In the genomic region with DNA sequence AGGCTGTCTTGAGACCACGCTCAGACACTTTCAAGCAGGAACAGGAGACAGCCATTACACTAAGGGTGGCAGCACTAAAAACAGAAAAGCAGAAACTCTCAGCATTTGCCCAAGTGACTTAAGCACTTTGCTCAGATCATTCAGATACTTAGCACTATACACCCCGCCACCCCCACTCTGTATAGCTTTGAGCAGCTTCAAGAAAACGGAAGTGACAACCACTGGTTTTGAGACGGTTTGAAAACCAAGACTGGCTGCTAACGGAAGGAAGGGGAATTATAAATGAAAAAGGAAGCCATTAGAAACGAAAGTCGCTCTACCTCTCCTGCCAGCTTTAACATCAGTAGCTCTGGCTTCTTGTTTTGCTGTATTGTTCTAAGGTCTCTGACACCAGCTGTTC, we compare ENCODE assay signal across 10 mouse cellular contexts. TPM values are rescaled to one million over a fixed set of nuclear protein-coding genes. Genes with fewer than 3 reads are reported as not detected.
DNase-seq lines count a peak whose midpoint lies in the region; ATAC-seq lines count a peak whose summit lies in the region.
"Had no signal": no experiment of that assay in that cellular context is flagged by ENCODE, and none has a peak within 500 bp of the region (broad histone marks: within the 10 kb centered on the region; RNA-seq: fewer than 3 reads in every experiment).

No protein-coding gene starts in this region.

- H3K27ac ChIP-seq in intestine, embryonic 16.5 days (ENCODE audit: low read length): peak overlapping the region; percentile 46; the same call in 1 of the 2 replicates
- no peak overlapping the region for H3K27ac ChIP-seq in intestine, embryonic 15.5 days
- peak overlapping the region; percentile 82 for H3K27ac ChIP-seq in liver, embryonic 15.5 days (replicated peaks)
- no peak overlapping the region for H3K27ac ChIP-seq in midbrain, embryonic 15.5 days
- no peak overlapping the region for H3K27ac ChIP-seq in limb, embryonic 10.5 days
- H3K27ac ChIP-seq: neural tube, embryonic 12.5 days had no signal

- no peak for ATAC-seq in intestine, embryonic 16.5 days
- ATAC-seq in intestine, embryonic 15.5 days: no peak
- ATAC-seq in liver, embryonic 15.5 days (ENCODE audit: insufficient read depth): no peak
- no peak for ATAC-seq in midbrain, embryonic 15.5 days (replicated peaks)

- no peak overlapping the region for H3K4me3 ChIP-seq in intestine, embryonic 16.5 days (ENCODE audit: low read length)
- H3K4me3 ChIP-seq in intestine, embryonic 15.5 days (replicated peaks): no peak overlapping the region
- 0 out of 2 replicates have a peak overlapping the region, but pooled peaks have one; percentile 9 for H3K4me3 ChIP-seq in liver, embryonic 15.5 days (replicated peaks)
- H3K4me3 ChIP-seq in midbrain, embryonic 15.5 days: no peak overlapping the region
- H3K4me3 ChIP-seq in limb, embryonic 10.5 days: no peak overlapping the region
- H3K4me3 ChIP-seq: neural tube, embryonic 12.5 days had no signal

- H3K4me1 ChIP-seq in intestine, embryonic 16.5 days (ENCODE audit: control insufficient read depth, insufficient read depth, low read length): peaks cover 32% of the 10 kb centered on the region
- peaks cover 34% of the 10 kb centered on the region for H3K4me1 ChIP-seq in intestine, embryonic 15.5 days (replicated peaks)
- H3K4me1 ChIP-seq in liver, embryonic 15.5 days (replicated peaks): peaks cover 67% of the 10 kb centered on the region
- H3K4me1 ChIP-seq in midbrain, embryonic 15.5 days: peaks cover 38% of the 10 kb centered on the region
- peaks cover 30% of the 10 kb centered on the region for H3K4me1 ChIP-seq in limb, embryonic 10.5 days

- H3K27me3 ChIP-seq in intestine, embryonic 16.5 days (replicated peaks; ENCODE audit: control insufficient read depth, insufficient read depth, low read length): no peaks in the 10 kb centered on the region
- H3K27me3 ChIP-seq in intestine, embryonic 15.5 days (replicated peaks): no peaks in the 10 kb centered on the region
- H3K27me3 ChIP-seq in liver, embryonic 15.5 days: no peaks in the 10 kb centered on the region
- H3K27me3 ChIP-seq in midbrain, embryonic 15.5 days (replicated peaks): no peaks in the 10 kb centered on the region
- H3K27me3 ChIP-seq in limb, embryonic 10.5 days (ENCODE audit: low read depth, poor library complexity, severe bottlenecking): no peaks in the 10 kb centered on the region
- H3K27me3 ChIP-seq: neural tube, embryonic 12.5 days had no signal

- H3K9me3 ChIP-seq in intestine, embryonic 16.5 days (ENCODE audit: control insufficient read depth, low read length): no peaks in the 10 kb centered on the region
- no peaks in the 10 kb centered on the region for H3K9me3 ChIP-seq in intestine, embryonic 15.5 days
- H3K9me3 ChIP-seq in liver, embryonic 15.5 days (replicated peaks): no peaks in the 10 kb centered on the region
- no peaks in the 10 kb centered on the region for H3K9me3 ChIP-seq in midbrain, embryonic 15.5 days
- H3K9me3 ChIP-seq in limb, embryonic 10.5 days (replicated peaks): no peaks in the 10 kb centered on the region
- H3K9me3 ChIP-seq: neural tube, embryonic 12.5 days had no signal

- no peaks in the 10 kb centered on the region for H3K36me3 ChIP-seq in intestine, embryonic 16.5 days (ENCODE audit: control insufficient read depth, insufficient read depth, low read length)
- H3K36me3 ChIP-seq in intestine, embryonic 15.5 days: 0 out of 2 replicates have a peak, but pooled peaks cover 3% of the 10 kb centered on the region
- peaks cover 40% of the 10 kb centered on the region for H3K36me3 ChIP-seq in liver, embryonic 15.5 days (replicated peaks)
- no peaks in the 10 kb centered on the region for H3K36me3 ChIP-seq in midbrain, embryonic 15.5 days (replicated peaks)
- H3K36me3 ChIP-seq in limb, embryonic 10.5 days: peaks cover 36% of the 10 kb centered on the region

- 79% methylated on average over 7 of the region's 7 CpGs for WGBS in intestine, embryonic 16.5 days
- WGBS in intestine, embryonic 15.5 days: 78% methylated on average over 7 of the region's 7 CpGs
- WGBS in liver, embryonic 15.5 days (ENCODE audit: insufficient replicate concordance): 26% methylated on average over 7 of the region's 7 CpGs
- 90% methylated on average over 7 of the region's 7 CpGs for WGBS in midbrain, embryonic 15.5 days
- 91% methylated on average over 7 of the region's 7 CpGs for WGBS in limb, embryonic 10.5 days

- 0 out of 2 replicates have a peak overlapping the region, but pooled peaks have one; percentile 0 for H3K9ac ChIP-seq in intestine, embryonic 16.5 days (ENCODE audit: low read depth, low read length)
- no peak overlapping the region for H3K9ac ChIP-seq in intestine, embryonic 15.5 days
- peak overlapping the region; percentile 22; the same call in 1 of the 2 replicates for H3K9ac ChIP-seq in liver, embryonic 15.5 days
- no peak overlapping the region for H3K9ac ChIP-seq in midbrain, embryonic 15.5 days
- H3K9ac ChIP-seq: neural tube, embryonic 12.5 days had no signal

- peak; percentile 94 for DNase-seq in MEL-GATA-1-ER (ENCODE audit: extremely low read depth, low read depth)
- peak; percentile 45 for DNase-seq in spleen, adult 12 weeks (ENCODE audit: low spot score)
- no peak for DNase-seq in neural tube, embryonic 10.5 days (ENCODE audit: extremely low spot score, low spot score)
- DNase-seq in limb, embryonic 10.5 days (ENCODE audit: low spot score): no peak

- H3K4me2 ChIP-seq in intestine, embryonic 16.5 days (ENCODE audit: low read depth, low read length): no peak overlapping the region
- H3K4me2 ChIP-seq in intestine, embryonic 15.5 days (replicated peaks): no peak overlapping the region
- H3K4me2 ChIP-seq in liver, embryonic 15.5 days: peak overlapping the region; percentile 51
- H3K4me2 ChIP-seq in midbrain, embryonic 15.5 days: no peak overlapping the region
- H3K4me2 ChIP-seq: neural tube, embryonic 12.5 days had no signal

RNA-seq across cellular contexts. Expression of a gene that starts 5.0 kb away (rescaled TPM):
- polyA plus RNA-seq in intestine, embryonic 16.5 days (2015; fragmentation: Nextera tagmentation; extraction: Ambion mirVana): 2.6 and 2.9 TPM in 2 replicates
- polyA plus RNA-seq in intestine, embryonic 15.5 days (2015; fragmentation: Nextera tagmentation; extraction: Ambion mirVana): 8.1 and 9.0 TPM in 2 replicates
- polyA plus RNA-seq in liver, embryonic 15.5 days (2015; fragmentation: Nextera tagmentation; extraction: Ambion mirVana): 6.5 and 8.1 TPM in 2 replicates
- polyA plus RNA-seq in midbrain, embryonic 15.5 days (2015; fragmentation: Nextera tagmentation; extraction: Ambion mirVana): 10.5 TPM in 2 replicates
- 10.6 and 11.4 TPM in 2 replicates for polyA plus RNA-seq in limb, embryonic 10.5 days (2016; fragmentation: Nextera tagmentation; extraction: Ambion mirVana)

RNA-seq across cellular contexts. Expression of a gene that starts 22.6 kb away (rescaled TPM):
- 16.3 and 23.2 TPM in 2 replicates for polyA plus RNA-seq in intestine, embryonic 16.5 days (2015; fragmentation: Nextera tagmentation; extraction: Ambion mirVana)
- polyA plus RNA-seq in intestine, embryonic 15.5 days (2015; fragmentation: Nextera tagmentation; extraction: Ambion mirVana): 9.1 and 11.7 TPM in 2 replicates
- 34.4 and 39.1 TPM in 2 replicates for polyA plus RNA-seq in liver, embryonic 15.5 days (2015; fragmentation: Nextera tagmentation; extraction: Ambion mirVana)
- polyA plus RNA-seq in midbrain, embryonic 15.5 days (2015; fragmentation: Nextera tagmentation; extraction: Ambion mirVana): 3.8 and 4.2 TPM in 2 replicates
- 1.7 and 2.1 TPM in 2 replicates for polyA plus RNA-seq in limb, embryonic 10.5 days (2016; fragmentation: Nextera tagmentation; extraction: Ambion mirVana)

RNA-seq across cellular contexts. Expression of a gene that starts 31.1 kb away (rescaled TPM):
- 84.9 and 95.4 TPM in 2 replicates for polyA plus RNA-seq in intestine, embryonic 16.5 days (2015; fragmentation: Nextera tagmentation; extraction: Ambion mirVana)
- 92.4 and 98.2 TPM in 2 replicates for polyA plus RNA-seq in intestine, embryonic 15.5 days (2015; fragmentation: Nextera tagmentation; extraction: Ambion mirVana)
- 54.4 and 58.1 TPM in 2 replicates for polyA plus RNA-seq in liver, embryonic 15.5 days (2015; fragmentation: Nextera tagmentation; extraction: Ambion mirVana)
- 165 TPM in 2 replicates for polyA plus RNA-seq in midbrain, embryonic 15.5 days (2015; fragmentation: Nextera tagmentation; extraction: Ambion mirVana)
- 123 and 130 TPM in 2 replicates for polyA plus RNA-seq in limb, embryonic 10.5 days (2016; fragmentation: Nextera tagmentation; extraction: Ambion mirVana)

RNA-seq across cellular contexts. Expression of a gene that starts 36.6 kb away (rescaled TPM):
- polyA plus RNA-seq in intestine, embryonic 16.5 days (2015; fragmentation: Nextera tagmentation; extraction: Ambion mirVana): 0.86 and 1.4 TPM in 2 replicates
- 0.63 and 1.1 TPM in 2 replicates for polyA plus RNA-seq in intestine, embryonic 15.5 days (2015; fragmentation: Nextera tagmentation; extraction: Ambion mirVana)
- polyA plus RNA-seq in liver, embryonic 15.5 days (2015; fragmentation: Nextera tagmentation; extraction: Ambion mirVana): 0.03 and 0.12 TPM in 2 replicates
- polyA plus RNA-seq in midbrain, embryonic 15.5 days (2015; fragmentation: Nextera tagmentation; extraction: Ambion mirVana): 8.6 TPM in 2 replicates
- polyA plus RNA-seq in limb, embryonic 10.5 days (2016; fragmentation: Nextera tagmentation; extraction: Ambion mirVana): 1.3 TPM in 2 replicates

RNA-seq across cellular contexts. Expression of a gene that starts 49.9 kb away (rescaled TPM):
- 3.0 and 4.7 TPM in 2 replicates for polyA plus RNA-seq in intestine, embryonic 16.5 days (2015; fragmentation: Nextera tagmentation; extraction: Ambion mirVana)
- polyA plus RNA-seq in intestine, embryonic 15.5 days (2015; fragmentation: Nextera tagmentation; extraction: Ambion mirVana): 1.1 and 1.6 TPM in 2 replicates
- polyA plus RNA-seq in liver, embryonic 15.5 days (2015; fragmentation: Nextera tagmentation; extraction: Ambion mirVana): not detected in 2 replicates
- polyA plus RNA-seq in midbrain, embryonic 15.5 days (2015; fragmentation: Nextera tagmentation; extraction: Ambion mirVana): 0.75 and 1.3 TPM in 2 replicates
- polyA plus RNA-seq in limb, embryonic 10.5 days (2016; fragmentation: Nextera tagmentation; extraction: Ambion mirVana): not detected in 2 replicates
- polyA plus RNA-seq: heart, embryonic 14.5 days; neural tube, embryonic 12.5 days had no signal

Comparison
In these comparisons a context has a peak if more than half of its experiments do, and no peak if none do; other contexts are left out.
1. H3K27ac ChIP-seq: peak in intestine, embryonic 16.5 days (single experiment) and liver, embryonic 15.5 days (single experiment); none in intestine, embryonic 15.5 days (single experiment), midbrain, embryonic 15.5 days (single experiment) and limb, embryonic 10.5 days (single experiment).
2. H3K9ac ChIP-seq: peak in intestine, embryonic 16.5 days (single experiment) and liver, embryonic 15.5 days (single experiment); none in intestine, embryonic 15.5 days (single experiment) and midbrain, embryonic 15.5 days (single experiment).
3. DNase-seq: peak in MEL-GATA-1-ER (single experiment) and spleen, adult 12 weeks (single experiment); none in neural tube, embryonic 10.5 days (single experiment) and limb, embryonic 10.5 days (single experiment).